Mouse (Mus musculus) forebrain, postnatal 0 days (tissue): ENCODE data around the gene Padi6. TPM values are rescaled to one million over a fixed set of nuclear protein-coding genes. Genes with fewer than 3 reads are reported as not detected.

Experiments used
- ATAC-seq: fragments of 200-750 bp; cut with Nextera tagmentation; 2 replicates; pipeline ENCODE4 v1.8.0; 2017; ENCODE audit warnings: mild to moderate bottlenecking, moderate library complexity
- DNase-seq: peaks from one replicate; pipeline ENCODE4 v3.0.0-alpha.2; 2015
- H3K27ac ChIP-seq: fragments of 300-500 bp; sonication (generic); 2 replicates; pipeline ENCODE4 v1.5.1; 2014; ENCODE audit warnings: low read depth, mild to moderate bottlenecking, antibody characterized with exemption, low read length, moderate library complexity, mixed read lengths
- H3K27me3 ChIP-seq: fragments of 300-500 bp; sonication (generic); 2 replicates; pipeline ENCODE4 v1.6.1; 2014; ENCODE audit warnings: mild to moderate bottlenecking, low read length, mixed read lengths; ENCODE audit not compliant: insufficient read depth
- H3K36me3 ChIP-seq: fragments of 300-500 bp; sonication (generic); 2 replicates; pipeline ENCODE4 v1.6.1; 2014; ENCODE audit warnings: mild to moderate bottlenecking, moderate library complexity; ENCODE audit not compliant: insufficient read depth
- H3K4me1 ChIP-seq: fragments of 300-500 bp; sonication (generic); 2 replicates; pipeline ENCODE4 v1.6.1; 2014; ENCODE audit warnings: antibody characterized with exemption; ENCODE audit not compliant: insufficient read depth
- H3K4me2 ChIP-seq: fragments of 300-500 bp; sonication (generic); 2 replicates; pipeline ENCODE4 v1.6.1; 2014; ENCODE audit warnings: low read depth, mild to moderate bottlenecking, moderate library complexity
- H3K4me3 ChIP-seq: fragments of 300-500 bp; sonication (generic); 2 replicates; pipeline ENCODE4 v1.5.1; 2014; ENCODE audit warnings: low read depth, low read length, mixed read lengths
- H3K9ac ChIP-seq: fragments of 300-500 bp; sonication (generic); 2 replicates; pipeline ENCODE4 v1.6.1; 2014; ENCODE audit warnings: mild to moderate bottlenecking
- H3K9me3 ChIP-seq: fragments of 300-500 bp; sonication (generic); 2 replicates; pipeline ENCODE4 v1.6.1; 2016; ENCODE audit warnings: low read length
- CTCF ChIP-seq: sonication (generic); IDR thresholded peaks from 2 replicates; pipeline ENCODE4 v1.5.1; 2016; ENCODE audit warnings: antibody characterized with exemption, control low read depth, low read depth
- WGBS: fragments of 180-500 bp; shearing (Covaris S2); extraction: QIAGEN DNeasy Blood & Tissue Kit; methylation state at CpG from one replicate; pipeline ENCODE4 v1.1.7; 2014; 5-methylcytosine and 5-hydroxymethylcytosine counted together
- polyA plus RNA-seq: library from polyadenylated mRNA; unstranded; fragments of >200 nt; fragmentation: Nextera tagmentation; extraction: Ambion mirVana; gene quantifications from 2 replicates; pipeline ENCODE4 v1.2.1, GENCODE M21; 2015
- total RNA-seq: library from RNA; depleted of rRNA; stranded (reverse); fragments of >200 nt; gene quantifications from 2 replicates; pipeline ENCODE4 v1.2.3, GENCODE M21; 2014

The Padi6 gene
- total and polyA plus RNA-seq, 2 experiments from 2014 or later: 0.18 TPM; not detected in 1

DNA sequence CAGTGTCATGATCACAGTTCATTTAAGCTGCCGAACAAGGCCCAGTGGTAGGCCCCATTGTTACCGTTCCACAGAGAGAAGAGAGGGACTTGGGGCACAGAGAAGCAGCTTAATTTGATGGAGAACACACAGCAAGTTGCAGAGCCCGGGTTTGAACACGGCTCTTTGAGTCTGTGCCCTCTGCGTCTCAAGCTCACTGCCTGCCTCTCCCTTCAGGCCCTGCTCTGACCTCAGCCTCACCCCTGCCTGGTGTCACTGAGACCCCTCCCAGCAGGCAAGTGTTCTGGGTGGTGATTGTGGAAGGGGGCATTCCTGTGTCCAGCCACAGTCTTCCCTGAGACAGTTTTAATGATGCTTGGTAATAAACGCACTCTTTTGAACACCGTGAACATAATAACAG, 47.3 kb downstream of the Padi6 start:
- H3K36me3 ChIP-seq: no peaks in the 10 kb centered on the region
- H3K4me1 ChIP-seq: 0 out of 2 replicates have a peak, but pooled peaks cover under 1% of the 10 kb centered on the region
- 62% methylated on average over 7 of the region's 7 CpGs for WGBS
- no peak for TF ChIP-seq CTCF
- no peak overlapping the region for H3K27ac ChIP-seq
- H3K27me3 ChIP-seq: peaks cover 7% of the 10 kb centered on the region
- ATAC-seq (no peak), DNase-seq (no peak)
- H3K9me3 ChIP-seq: no peaks in the 10 kb centered on the region
- no peak overlapping the region for H3K4me3 ChIP-seq
- no peak overlapping the region for H3K4me2 ChIP-seq
- H3K9ac ChIP-seq: no peak overlapping the region

DNA sequence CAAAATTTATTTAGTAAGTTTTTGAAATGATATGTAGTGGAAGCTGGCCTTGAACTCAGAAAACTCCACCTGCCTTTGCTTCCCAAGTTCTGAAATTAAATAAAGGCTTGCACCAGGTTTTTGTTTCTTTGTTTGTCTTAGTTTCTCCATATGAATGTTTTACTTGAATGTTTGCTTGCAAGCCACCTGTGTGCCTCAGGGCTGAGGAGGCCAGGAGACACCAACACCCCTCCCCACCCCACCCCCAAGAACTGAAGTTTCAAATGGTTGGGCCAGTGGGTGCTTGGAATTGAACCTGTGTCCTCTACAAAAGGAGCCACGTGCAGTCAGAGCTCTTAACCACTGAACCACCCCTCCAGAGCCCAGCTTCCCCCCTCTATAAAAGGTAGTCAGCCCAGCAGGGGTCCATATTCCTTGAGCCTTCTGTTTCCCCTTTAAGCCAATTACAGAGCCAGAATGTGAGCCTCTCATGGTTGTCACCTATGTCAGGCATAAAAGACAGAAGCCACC, 47.8 kb downstream of the Padi6 start:
- Histone ChIP-seq H3K36me3 (no peaks in the 10 kb centered on the region), H3K4me2 (no peak overlapping the region), H3K4me1 (no peaks in the 10 kb centered on the region), H3K27me3 (peaks cover 7% of the 10 kb centered on the region), H3K9me3 (no peaks in the 10 kb centered on the region), H3K4me3 (no peak overlapping the region), H3K9ac (no peak overlapping the region), H3K27ac (no peak overlapping the region)
- ATAC-seq (no peak), DNase-seq (no peak)
- 31% methylated on average over 1 of the region's 1 CpGs for WGBS
- TF ChIP-seq CTCF: no peak

DNA sequence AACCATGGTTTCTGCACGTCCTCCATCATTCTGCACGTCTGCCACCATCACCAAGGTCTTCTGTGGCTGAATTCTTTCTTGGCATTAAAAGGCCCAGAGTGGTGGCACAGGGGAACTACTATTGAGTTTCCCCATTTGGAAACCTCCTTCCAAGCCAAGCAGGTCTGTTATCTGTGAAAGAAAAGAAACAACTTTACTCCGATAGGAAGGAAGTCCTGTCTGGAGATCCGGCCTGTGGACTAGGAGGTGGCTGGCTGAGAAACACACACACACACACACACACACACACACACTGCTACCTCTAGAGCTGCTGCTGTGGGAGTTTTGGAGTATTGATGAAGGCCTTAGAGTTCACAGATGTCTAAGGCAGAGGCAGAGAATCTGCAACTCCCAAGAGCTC, 48.9 kb downstream of the Padi6 start:
- DNase-seq (no peak), ATAC-seq (no peak)
- no peaks in the 10 kb centered on the region for H3K9me3 ChIP-seq
- TF ChIP-seq CTCF: no peak
- no peaks in the 10 kb centered on the region for H3K36me3 ChIP-seq
- no peak overlapping the region for H3K27ac ChIP-seq
- 76% methylated on average over 4 of the region's 4 CpGs for WGBS
- H3K9ac ChIP-seq: no peak overlapping the region
- no peaks in the 10 kb centered on the region for H3K27me3 ChIP-seq
- H3K4me2 ChIP-seq: no peak overlapping the region
- no peak overlapping the region for H3K4me3 ChIP-seq
- H3K4me1 ChIP-seq: no peaks in the 10 kb centered on the region

DNA sequence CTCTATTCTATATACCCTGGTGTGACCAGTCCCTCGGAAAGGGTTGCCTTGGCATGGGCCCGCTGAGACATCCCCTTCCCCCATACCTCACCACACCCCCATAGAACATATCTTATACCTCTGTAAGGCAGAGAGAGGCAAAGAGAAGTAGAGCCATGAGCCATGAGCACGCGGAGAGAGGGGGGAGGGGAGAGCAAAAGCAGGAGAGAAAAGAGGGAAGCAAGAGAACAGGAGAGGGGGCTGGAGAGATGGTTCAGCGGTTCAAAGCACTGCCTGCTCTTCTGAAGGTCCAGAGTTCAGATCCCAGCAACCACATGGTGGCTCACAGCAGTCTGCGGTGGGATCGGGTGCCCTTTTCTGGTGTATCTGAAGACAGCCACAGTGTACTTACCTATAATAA, 51.0 kb downstream of the Padi6 start:
- H3K4me2 ChIP-seq: no peak overlapping the region
- no peak overlapping the region for H3K27ac ChIP-seq
- H3K9me3 ChIP-seq: no peaks in the 10 kb centered on the region
- WGBS: 71% methylated on average over 7 of the region's 7 CpGs
- H3K36me3 ChIP-seq: no peaks in the 10 kb centered on the region
- no peak overlapping the region for H3K4me3 ChIP-seq
- DNase-seq (no peak), ATAC-seq (no peak)
- no peaks in the 10 kb centered on the region for H3K27me3 ChIP-seq
- TF ChIP-seq CTCF: no peak
- H3K4me1 ChIP-seq: no peaks in the 10 kb centered on the region
- H3K9ac ChIP-seq: no peak overlapping the region

DNA sequence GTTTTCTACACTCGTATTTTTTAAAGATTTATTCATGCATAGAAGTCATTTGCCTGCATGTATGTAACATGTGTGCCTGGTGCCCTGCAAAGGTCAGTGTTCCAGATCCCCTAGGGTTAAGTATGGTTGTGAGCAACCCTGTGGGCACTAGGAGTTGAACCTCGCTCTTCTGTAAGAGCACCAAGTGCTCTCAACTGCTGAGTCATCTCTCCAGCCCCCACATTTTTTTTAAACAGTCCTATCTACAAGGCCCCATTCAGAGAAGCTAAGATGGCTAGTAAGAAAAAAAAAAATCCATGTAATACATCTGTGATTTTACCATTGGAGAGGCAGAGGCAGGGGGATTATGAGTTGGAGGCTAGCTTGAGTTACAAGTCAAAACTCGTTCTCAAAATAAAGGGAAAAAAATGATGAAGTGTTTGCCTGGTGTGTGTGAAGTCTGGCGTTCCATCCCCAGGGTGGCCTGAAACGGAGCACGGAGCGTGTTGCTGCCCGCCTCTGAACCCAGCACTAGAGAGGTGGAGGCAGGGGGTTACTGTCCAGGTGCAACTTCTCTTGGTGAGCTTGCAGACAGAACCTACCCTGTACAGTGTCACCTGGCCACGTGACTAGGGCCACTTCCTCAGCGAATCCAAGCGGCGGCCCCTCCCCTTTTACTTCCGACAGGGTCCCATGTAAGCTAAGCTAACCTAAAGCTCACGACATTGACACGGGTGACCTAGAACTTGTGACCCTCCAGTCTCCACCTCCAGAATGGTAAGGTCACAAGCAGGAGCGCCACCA, 52.4 kb downstream of the Padi6 start:
- 73% methylated on average over 16 of the region's 16 CpGs for WGBS

DNA sequence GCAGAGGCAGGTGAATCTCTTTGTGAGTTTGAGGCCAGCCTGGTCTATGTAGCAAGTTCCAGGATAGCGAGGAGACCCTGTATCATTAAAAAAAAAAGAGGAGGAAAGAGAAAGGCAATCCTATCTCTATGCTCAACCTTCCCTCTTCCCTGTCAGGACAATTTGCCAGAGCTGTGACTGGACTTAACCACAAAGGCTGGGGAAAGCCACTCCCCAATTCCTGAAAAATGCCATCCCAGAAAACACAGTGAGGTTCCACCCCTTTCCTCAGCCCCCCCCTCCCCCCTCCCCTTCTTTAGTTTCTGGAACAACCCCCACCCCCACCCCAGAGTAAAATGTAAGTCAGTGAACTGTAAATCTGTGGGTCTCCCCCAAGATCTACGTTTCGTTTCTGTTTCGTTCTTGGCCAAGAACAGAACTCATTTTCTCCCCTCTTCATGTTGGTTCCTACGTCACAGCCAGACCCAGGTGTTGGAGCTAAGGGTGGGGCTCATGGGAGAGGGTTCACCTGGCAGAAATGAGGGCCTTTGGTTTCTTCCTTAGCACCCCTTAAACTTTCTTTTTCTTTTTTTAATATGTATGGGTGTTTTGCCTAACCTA, 53.5 kb downstream of the Padi6 start:
- WGBS: 74% methylated on average over 5 of the region's 5 CpGs

More for the DNA sequence above, 52.4 kb downstream of the Padi6 start:
- Histone ChIP-seq H3K27ac (no peak overlapping the region), H3K4me1 (no peaks in the 10 kb centered on the region), H3K4me2 (no peak overlapping the region), H3K9me3 (no peaks in the 10 kb centered on the region), H3K9ac (no peak overlapping the region), H3K36me3 (no peaks in the 10 kb centered on the region), H3K27me3 (no peaks in the 10 kb centered on the region), H3K4me3 (no peak overlapping the region)
- no peak for TF ChIP-seq CTCF
- DNase-seq (no peak), ATAC-seq (no peak)

More for the DNA sequence above, 53.5 kb downstream of the Padi6 start:
- H3K9me3 ChIP-seq: no peaks in the 10 kb centered on the region
- TF ChIP-seq CTCF: no peak
- H3K4me1 ChIP-seq: no peaks in the 10 kb centered on the region
- no peaks in the 10 kb centered on the region for H3K27me3 ChIP-seq
- H3K4me2 ChIP-seq: no peak overlapping the region
- H3K36me3 ChIP-seq: no peaks in the 10 kb centered on the region
- ATAC-seq (no peak), DNase-seq (no peak)
- no peak overlapping the region for H3K4me3 ChIP-seq
- no peak overlapping the region for H3K27ac ChIP-seq
- H3K9ac ChIP-seq: no peak overlapping the region
